Mouse (Mus musculus) gastrocnemius, postnatal 25 days (tissue): ENCODE data around the gene Zmynd11. TPM values are rescaled to one million over a fixed set of nuclear protein-coding genes. Genes with fewer than 3 reads are reported as not detected.
A peak's percentile ranks its signal among the peaks of the same experiment; 100 is the strongest.
"Not testable (repeated sequence)": the region's sequence is repeated elsewhere in the genome, so short reads cannot be mapped to it uniquely, and the experiment has no call there.

Source experiments
- DNase-seq: peaks from one replicate; pipeline ENCODE4 v3.0.0; 2022
- long read RNA-seq, 2 experiments: library from polyadenylated mRNA; stranded (forward); transcript quantifications; one replicate each; pipeline ENCODE4 v2.0.0; 2021
- total RNA-seq, 2 experiments: library from RNA; stranded (reverse); gene quantifications; 1 replicate in 1 of 2; 2 replicates in 1 of 2; pipeline ENCODE4 v1.2.3; 2021

Zmynd11 gene
- total RNA-seq = 10 to 100 TPM; 74.9 to 76.2 TPM
- long read RNA-seq, experiment 1, full-length matches to known transcripts = 8 of 43 reads
- long read RNA-seq, experiment 1, partial matches to known transcripts = 7 of 43 reads
- long read RNA-seq, experiment 1, other reads (novel, unspliced or antisense) = 28 of 43 reads
- long read RNA-seq, experiment 2, full-length matches to known transcripts = 19 of 75 reads
- long read RNA-seq, experiment 2, partial matches to known transcripts = 8 of 75 reads
- long read RNA-seq, experiment 2, other reads (novel, unspliced or antisense) = 48 of 75 reads

DNA sequence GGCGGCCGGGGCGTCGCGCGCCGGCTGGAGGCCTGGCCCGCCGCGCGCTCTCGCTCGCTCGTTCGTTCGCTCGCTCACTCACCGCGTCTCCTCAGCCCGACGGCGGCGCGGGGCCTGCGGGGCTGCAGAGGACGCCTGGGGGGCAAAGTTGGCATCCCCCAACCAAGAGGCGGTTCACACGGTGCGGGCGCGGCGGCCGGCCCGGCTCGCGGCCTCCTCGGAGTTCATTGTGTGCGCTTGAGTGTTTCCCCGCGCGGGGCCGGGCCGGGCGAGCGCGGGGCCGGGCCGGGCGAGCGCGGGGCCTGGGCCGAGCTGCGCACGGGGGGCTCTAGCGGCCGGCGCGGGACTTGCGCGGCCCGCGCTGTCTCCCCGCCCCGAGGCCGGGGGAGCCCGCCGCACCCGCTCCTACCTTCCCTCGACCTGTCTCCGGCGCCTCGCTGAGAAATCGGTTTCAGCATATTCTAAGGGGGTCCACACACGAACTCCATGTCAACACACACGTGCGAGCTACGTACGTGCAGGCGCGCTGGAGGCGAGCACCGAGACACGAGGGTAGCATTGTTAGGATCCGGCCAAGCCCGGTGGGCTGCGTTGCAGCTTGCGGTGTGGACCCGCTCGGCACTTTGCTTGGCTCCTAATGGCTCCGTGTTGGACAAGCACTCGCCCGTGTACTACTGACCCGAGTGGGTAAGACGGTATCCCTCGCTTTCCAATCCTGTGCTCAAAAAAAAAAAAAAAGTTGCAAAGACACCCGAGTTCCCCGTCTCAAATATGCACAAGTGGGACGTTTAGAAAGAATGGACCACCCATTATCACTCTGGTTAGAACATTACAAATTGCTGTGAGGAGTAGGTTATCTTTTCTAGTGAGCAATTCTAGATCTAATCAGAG, at the start of gene Zmynd11:
Zmynd11 (minus strand) TSS at position 685 of the 891 bp plus-strand sequence.
- peak; percentile 35 for DNase-seq

DNA sequence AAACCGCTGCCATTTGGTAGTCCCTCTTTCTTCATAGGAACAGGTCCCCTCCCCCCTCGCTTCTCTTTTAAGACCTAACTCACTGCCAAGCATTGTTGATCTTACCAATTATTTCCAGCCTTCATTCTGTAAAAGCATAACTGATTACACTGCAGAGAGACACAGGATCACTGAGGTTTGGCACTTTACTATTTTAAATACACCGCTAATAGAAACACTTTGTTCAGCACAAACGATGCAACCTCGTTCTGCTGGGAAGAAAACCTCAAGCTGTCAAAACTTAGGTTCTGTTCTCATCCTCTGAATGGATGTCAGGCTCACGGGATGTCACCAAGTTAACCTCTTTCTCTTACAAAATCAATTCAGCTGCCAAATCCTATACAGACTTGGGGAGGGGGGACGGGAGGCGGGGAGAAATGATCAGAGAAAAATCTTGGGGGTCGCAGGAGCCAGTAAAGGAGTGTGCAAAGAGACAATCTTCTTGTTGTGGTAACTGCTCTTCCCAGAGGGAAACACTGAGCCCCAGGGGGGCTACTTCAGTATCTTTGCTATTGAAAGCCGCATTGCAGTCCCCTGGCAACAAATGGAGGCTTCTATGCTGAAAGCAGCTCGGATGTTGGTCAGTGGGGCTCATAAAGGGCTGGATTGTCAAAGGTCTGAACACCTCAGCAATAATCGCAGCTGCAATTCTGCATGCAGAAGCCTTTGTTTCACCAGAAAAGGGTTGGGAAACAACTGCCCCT, 30.9 kb upstream of the Zmynd11 start:
- no peak for DNase-seq

DNA sequence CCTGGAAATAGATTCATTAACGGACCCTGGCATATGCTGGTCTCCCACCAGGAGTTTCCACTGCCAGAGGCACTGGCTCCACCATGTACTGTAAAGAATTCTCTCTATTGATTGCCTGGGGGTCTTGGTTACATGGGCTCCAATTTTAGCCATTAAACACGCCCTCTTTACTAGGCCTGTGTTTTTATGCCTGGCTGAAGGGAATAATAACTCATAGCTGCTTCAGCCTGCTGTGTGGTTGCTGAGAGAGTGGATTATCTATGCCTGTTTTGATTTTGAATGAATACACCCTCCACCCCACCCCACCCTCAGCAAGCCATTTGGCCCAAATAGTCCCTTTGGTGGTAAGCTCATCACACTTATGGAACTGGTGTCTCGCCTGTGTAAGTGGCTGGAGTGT, 20.9 kb upstream of the Zmynd11 start:
- DNase-seq = no peak

DNA sequence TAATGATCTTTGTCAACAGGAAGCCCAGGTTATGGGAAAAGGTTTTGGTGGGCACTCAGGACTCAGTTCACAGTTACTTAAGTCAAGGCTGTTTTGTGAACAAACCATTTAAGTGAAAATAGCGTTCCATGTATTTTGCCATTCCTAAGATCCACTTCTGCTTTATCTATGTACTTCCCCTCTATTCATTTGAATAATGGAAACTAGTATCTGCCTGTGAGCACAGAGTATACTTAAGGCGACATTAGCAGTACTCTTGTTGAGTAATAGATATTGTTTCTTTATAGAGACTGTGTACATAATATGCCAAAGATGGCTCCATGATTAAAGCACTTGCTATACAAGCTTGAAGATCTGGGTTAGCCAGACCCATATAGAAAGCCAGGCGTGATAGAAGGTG, 18.6 kb upstream of the Zmynd11 start:
- DNase-seq = no peak

DNA sequence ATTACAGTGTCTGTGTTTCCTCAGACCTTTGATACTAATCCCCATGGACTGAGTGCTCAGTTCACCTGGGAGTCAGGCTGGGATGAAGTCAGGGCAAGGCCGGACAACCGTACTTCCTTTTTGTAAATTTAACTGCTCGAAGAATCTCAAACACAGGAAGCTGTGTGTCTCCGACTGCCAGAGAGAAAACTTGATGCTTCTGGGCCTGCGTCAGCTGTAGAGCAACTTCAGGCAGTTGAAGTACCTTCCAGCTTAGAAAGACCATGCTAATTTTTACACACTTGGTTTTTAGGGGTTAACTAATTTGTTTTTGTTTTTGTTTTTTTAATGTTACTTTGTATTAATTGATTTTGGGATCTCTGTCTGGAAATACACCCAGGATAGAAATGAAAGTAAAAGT, 10.8 kb upstream of the Zmynd11 start:
- DNase-seq = no peak

DNA sequence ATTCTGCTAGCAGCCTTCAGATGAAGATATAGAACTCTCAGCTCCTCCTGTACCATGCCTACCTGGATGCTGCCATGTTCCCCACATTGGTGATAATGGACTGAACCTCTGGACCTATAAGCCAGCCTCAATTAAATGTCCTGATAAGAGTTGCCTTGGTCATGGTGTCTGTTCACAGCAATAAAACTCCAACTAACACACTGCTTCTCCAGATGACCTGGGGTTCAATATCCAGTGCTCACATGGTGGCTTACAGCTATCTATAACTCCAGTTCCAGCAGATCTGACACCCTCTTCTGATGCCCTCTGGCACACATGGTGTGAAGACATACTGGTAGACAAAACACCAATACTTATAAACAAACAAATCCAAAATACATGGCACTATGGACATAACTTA, 8.9 kb upstream of the Zmynd11 start:
- DNase-seq = no peak

DNA sequence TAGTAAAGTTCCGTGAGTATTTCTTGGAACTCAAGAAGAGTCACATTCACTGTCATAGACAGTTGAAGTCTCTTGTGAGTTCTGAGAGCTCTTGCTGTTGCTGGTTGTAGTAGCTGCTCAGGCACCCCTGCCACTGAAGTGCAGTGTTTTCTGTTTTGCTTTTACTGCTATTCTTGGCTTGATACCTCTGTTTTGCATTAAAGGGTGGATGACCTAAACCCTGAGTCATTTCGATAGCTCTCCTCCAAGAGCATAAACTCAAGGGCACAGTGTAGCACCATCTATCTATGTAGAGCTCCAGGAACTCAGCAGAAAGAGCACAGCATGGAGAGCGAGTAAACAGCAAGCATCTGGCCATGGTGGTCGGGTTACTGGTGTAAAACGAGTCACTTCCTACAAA, 2.1 kb upstream of the Zmynd11 start:
- no peak for DNase-seq

DNA sequence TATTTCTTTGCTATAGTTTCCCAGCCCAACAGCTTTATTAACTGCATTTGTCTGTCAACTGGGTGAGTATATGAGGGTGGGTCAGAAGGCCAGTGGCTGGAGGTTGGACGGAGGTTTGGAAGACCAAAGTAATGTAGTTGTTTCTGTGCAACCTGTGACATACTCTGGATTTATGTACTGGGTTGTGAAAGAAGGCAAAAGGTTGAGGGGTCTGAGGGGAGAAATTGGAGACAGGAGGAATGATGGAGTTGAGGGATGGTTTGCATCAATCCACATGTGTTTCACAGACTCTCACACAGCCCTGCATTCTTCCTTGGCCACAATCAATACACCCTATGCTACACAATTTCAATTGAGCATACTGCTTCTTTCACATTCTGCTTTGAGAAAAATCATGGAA, 1.4 kb upstream of the Zmynd11 start:
- DNase-seq = no peak

DNA sequence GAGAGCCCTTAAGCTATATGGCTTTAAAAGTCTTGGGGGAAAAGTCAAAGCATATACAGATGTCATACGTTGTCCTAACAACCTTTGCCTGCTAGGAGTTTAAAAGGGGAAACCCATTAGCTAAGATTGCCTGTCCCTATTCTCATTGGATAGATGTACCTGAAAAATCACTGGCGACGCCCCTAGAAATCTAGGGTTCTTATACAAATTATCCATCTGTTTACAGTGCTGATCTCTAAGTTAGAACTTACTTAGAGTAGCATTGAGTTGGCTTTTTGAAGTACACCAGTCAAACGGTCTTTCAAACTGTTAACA, 364 bp upstream of the Zmynd11 start:
- DNase-seq = no peak

DNA sequence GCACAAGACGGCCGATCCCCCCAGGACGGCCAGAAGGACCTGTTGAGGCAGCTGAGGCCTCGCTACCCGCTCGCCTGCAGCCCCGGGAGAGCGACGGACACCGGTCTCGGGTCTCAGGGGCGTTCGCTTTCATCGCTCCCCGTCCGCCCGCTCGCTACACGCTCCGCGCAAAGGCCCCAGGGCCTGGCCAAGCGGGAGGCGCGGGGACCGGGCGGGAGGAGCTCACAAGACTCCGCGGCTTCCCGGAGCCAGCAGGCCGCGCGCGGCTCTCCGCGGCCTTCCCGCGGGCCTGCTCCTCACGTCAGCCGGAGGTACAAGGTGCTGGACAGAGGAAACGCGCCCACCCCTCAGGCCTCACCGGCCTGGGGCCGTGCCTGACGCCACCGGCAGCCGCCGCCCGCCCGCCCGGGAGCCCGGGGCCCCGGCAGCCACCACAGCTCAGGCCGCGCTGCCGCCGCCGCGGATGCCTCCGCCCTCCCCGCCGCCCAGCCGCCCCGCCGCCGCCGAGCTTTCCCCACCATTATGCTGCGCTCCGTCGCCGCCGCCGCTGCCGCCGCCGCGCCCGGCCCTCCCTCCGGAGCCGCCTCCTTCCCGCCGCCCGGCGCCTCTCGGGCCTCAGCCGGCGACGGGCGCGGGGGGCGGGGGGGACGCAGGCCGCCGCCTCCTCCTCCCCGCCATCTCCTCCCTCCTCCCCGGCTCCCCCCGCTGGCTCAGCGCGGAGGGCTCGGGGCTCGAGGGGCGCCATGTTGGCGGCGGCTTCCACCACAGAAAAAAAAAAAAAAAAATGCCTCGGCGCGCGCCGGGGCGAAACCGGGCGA, 1.1 kb downstream of the Zmynd11 start:
- peak; percentile 83 for DNase-seq

DNA sequence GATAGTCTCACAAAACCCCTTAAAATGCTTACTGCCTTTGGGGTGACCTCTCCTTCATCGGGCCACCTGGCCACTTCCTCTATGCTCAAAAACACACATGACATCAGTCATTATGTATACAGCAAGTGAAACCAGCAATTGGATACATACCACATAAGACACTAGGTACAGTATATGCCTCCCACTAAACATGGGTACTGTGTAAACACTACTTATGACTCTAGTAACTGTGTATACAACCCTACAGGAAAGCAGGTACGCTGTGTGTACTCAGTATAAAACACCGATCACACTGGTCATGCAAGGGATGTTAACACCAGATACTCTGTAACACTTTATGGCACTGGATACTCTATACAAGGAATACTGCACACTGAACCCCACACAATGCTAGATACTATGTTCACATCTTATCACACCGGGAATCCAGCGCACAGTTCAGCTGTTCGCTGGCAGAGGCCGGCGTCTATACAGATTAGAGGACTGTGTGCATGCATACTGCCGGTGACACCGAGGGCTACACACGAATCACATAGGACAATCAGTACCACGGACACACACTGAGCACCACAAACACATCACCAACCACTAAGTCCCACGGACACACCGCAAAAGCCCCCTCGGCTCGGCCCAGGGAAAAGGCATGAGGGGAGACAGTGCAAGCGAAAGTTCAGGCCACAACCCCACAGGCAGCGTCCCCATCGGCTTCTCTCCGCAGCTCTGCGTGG, 1.9 kb downstream of the Zmynd11 start:
- no peak for DNase-seq

DNA sequence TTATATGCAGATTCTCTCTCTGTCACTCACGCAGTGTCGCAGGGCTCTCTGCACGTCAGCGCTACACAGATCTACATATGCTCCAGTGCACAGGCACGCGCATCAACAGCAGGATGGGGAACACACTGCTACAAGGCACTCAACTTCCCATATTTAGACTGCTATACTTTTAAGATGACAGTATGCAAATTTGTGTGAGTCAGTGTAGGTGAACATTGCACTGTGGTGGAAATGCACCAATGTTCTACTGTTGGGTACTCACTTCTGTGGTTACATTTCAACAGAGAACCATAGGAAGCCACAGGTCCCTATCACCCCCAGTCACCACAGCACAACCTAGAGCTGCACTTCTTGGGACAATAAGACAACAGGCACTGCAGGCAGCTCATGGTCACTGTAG, 5.1 kb downstream of the Zmynd11 start:
- no peak for DNase-seq

DNA sequence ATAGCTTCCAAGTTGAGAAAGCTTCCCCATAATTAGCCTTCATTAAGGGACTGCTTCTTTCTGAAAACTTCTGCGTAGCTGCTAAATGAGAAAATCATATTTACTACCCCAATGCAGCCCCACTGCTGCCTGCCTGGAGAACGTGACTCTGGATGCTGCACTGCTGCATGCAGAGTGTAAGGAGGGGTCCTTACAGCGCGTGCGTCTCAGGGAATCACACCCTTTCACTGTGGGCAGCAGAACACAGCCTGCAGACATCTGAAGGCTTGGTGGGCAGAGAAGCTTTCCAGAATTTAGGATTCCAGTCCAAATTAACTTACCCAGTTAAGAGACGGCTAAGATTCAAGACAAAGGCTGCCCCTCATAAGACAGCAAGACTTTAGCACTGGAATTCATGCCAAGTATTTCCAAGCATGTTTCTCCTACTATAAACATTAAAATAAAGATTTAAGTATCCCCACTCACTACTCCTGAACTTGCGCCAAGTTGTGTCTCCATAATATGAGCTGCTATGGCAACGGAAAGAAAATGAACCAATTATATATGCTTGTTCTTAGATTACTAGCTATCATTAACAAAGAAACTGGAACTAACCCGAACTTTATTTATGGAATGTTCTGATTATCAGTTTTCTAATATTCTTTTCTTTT, 7.2 kb downstream of the Zmynd11 start:
- no peak for DNase-seq

DNA sequence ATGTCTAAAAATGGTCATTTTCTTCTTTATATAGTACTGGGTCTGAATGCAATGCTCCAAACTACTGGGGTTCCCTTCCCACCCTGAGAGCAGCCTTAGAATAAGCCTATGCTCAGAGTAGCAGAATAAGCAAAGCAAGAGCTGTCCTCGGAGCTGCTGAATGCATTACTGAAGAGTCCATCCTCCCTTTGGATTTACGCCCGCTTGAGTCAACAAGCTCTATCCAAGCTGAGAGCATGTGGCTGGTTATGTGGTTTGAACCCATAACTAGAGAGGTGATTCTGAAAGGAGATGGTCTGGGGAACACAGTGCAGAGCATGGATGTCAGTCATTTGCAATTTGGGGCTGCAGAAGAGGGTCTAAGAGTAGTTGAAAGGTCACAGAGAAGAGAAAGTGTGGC, 11.4 kb downstream of the Zmynd11 start:
- no peak for DNase-seq

DNA sequence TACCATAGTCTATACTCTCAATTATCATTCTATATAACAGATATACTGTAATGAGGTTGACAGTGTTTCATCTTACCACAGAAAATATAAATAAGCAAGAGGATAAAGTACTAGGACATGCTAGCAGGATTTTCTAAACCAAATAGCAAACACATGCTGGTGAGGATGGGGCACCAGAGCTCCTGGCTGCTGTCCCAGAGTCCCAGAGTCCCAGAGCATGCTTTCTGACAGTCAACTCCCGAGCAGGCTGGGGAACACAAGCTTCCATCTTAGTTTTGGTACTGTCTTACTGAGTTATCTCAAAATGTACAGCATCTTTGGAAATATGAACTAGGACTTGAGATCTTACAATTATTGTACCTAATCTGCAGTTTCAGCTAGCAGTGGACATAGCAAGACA, 14.8 kb downstream of the Zmynd11 start:
- DNase-seq = no peak

DNA sequence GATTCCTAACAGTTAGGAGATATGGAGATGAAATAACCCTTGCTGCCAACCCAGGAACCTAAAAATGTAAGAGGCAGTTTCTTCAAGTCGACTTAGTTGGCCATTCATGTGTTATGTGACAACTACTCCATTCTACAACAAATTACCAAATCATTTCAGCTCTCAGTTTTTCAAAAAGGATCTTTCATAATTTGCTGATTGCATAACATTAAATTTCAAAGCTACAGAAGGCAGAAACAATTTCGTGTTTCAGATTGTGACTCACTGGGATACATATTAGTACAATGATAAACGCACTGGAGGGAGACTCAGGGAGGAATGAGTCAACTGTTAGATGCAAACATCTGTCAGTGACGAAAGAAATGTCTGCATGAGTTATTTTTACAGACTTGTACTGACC, 15.3 kb downstream of the Zmynd11 start:
- no peak for DNase-seq

DNA sequence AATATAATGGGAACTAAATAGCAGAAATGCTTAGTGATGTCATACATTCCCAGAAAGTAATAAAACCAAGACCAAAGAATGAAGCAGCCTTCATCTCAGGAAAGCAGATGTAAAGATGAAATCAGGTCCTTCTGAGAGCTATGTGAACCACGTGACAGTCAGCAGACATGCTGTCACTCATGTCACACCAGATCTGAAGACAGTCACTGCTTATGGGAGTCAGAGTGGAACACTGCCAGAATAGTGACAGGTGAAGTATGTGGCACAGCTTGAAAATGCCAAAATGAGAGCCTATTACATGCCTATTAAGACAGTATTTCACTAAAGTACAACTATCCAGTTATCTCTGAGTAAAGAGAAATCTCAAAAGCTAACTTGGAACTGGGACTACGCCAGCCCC, 26.9 kb downstream of the Zmynd11 start:
- no peak for DNase-seq

DNA sequence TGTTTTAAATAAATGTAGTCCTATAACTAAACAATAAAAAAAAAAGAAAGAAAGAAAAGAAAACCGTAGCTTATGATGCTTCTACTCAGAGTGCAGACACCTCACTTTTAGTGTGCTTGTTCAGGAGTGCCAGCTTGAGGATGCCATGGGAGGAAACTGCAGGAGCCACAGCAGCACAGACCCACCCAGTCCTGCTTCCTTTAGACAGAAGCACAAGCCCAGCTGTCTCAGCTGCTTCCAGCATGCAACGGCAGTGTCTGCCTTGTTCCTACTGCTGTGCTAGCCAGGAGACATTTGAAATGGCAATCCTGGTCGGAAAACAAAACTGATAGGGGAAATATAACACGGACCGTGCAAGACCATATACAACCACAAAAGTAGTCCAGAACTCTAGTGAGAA, 28.1 kb downstream of the Zmynd11 start:
- DNase-seq = no peak

DNA sequence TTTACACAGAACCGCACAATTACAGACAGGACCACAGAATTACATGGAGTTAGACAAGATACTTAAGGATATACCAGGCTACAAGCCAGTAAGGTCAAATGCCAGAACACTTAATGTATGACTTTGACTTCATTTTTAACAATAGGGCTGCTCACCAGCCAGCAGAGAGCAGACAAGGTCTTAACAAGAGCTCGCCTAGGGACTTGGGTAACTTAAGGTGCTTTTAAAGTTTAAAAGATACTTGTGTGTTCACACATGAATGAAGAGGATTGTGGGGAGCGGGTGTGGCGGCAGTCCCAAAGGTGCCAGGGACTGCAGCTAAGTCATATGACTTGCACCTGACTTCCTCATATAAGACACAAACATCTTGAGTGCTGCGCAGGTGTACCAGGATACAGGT, 32.9 kb downstream of the Zmynd11 start:
- DNase-seq = not testable (repeated sequence)

DNA sequence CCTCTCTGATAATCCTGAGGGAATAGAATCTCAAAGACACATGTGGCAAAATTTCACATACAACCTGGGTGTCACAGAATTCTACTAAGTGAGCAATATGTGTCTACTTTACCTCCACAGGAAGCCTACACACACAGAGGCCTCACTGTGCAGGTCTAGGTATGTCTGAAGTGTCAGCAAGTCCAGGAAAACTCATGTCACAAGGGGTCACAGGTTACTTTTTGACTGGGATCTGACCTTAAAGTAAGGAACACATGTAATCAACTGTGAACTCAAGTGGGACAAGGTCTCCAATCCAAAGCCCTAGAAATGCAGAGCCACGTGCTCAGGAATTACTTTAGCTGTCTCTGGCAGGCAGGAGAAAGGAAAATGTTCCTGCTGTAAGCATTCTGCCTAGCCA, 36.1 kb downstream of the Zmynd11 start:
- DNase-seq = no peak

DNA sequence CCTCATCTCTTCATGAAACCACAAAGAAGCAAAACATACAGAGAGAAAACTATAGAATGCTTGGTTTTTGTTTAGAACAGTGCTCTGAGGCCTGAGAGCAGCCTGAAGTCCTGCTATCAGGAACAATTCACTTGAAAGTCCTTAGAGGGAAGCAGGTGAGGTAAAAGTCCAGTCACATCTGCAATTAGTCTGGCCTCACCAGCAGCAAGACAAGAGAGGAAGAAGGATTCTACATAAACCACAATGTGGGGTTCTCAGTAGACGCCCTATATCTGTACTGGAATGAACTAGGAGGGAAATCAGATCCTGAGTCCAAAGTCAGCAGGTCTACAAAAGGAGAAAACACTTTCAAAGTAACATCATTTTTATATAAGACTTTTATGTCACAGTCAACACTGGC, 49.9 kb downstream of the Zmynd11 start:
- DNase-seq = no peak
